Mouse (Mus musculus): ENCODE results near the gene Hepacam. TPM values are rescaled to one million over a fixed set of nuclear protein-coding genes. Genes with fewer than 3 reads are reported as not detected.
A peak's percentile ranks its signal among the peaks of the same experiment; 100 is the strongest.

The Hepacam gene
- not detected in 2 replicates for polyA plus RNA-seq (2014; fragmentation: Nextera tagmentation; extraction: Ambion mirVana)

DNA sequence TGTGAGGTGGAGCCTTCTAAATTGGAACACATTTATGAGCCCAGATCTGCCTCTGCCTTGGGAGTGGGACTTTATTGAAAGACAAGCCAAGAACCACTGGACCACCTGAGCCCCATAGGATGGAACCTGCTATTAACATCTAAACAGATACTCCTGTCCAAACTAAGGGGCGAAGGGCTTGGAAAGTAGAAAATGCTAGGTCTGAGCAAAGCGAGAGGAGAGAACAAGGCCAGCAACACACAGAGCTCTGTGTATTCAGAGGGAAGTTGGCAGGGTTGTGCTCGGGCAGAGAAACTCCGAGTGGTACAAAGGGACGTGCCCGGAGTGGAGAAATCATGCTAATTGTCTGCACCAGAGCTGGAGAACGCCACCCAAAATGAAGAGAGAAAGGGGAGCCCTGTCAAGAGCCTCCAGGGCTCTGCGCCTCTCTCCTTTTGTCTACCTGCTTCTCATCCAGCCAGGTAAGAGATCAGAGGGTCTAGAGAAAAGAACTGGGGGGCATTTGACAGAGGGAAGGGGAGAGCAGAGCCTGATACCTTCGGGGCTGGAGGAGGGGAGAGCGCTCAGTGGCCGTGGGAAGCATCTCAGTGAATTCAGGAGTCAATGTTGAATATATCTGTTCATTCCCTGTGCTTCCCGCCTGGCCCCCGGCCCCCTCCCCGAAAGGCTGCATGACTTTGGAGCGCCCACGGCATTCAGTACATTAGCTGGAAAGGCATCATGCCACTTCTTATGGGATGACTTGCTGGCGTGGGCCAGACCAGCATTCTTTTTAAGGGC lies at the start of gene Hepacam:
Gene Hepacam (plus strand): TSS at position 51 of the 780 bp plus-strand sequence.
- whole genome bisulfite sequencing, result 88% methylated on average over 17 of the region's 17 CpGs
- no peak within 1 kb of the TSS for H3K4me3 ChIP-seq (ENCODE audit: low read depth, low read length)
- no peaks in the 10 kb centered on the region for H3K4me1 ChIP-seq (ENCODE audit: control insufficient read depth, insufficient read depth, low read length)
- H3K36me3 ChIP-seq (ENCODE audit: control insufficient read depth, insufficient read depth, low read length), result no peaks in the 10 kb centered on the region
- H3K27ac ChIP-seq (ENCODE audit: low read length), result no peak within 1 kb of the TSS
- H3K4me2 ChIP-seq (replicated peaks; ENCODE audit: low read depth, low read length), result no peak within 1 kb of the TSS
- H3K9ac ChIP-seq (replicated peaks; ENCODE audit: low read depth, low read length), result no peak within 1 kb of the TSS
- H3K27me3 ChIP-seq (ENCODE audit: control insufficient read depth, insufficient read depth, low read length), result no peaks in the 10 kb centered on the region
- H3K9me3 ChIP-seq (ENCODE audit: control insufficient read depth, low read depth, low read length), result no peaks in the 10 kb centered on the region
- no peak for ATAC-seq (ENCODE audit: insufficient number of reproducible peaks, insufficient read depth, low FRiP score, low read depth)

DNA sequence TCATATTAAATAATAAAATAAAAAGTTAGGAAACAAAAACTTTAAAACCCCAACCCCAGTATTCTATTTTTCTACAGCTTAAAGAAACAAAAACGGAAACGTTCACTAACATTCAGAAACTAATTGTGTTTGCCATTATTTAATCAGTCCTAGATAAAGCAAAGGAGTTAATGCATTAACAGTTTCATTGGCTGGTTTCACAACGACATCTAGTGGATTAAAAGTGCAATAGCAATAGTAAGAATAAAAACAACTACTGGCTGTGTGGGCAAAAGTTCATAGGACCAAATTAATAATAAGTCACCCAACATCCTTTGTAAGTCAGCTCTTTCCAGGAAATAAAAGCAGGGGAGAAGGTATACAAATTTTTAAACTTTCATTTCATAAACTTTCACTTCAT lies 37.7 kb upstream of the Hepacam start:
- no peak overlapping the region for H3K9ac ChIP-seq (replicated peaks; ENCODE audit: low read depth, low read length)
- no peaks in the 10 kb centered on the region for H3K4me1 ChIP-seq (ENCODE audit: control insufficient read depth, insufficient read depth, low read length)
- H3K36me3 ChIP-seq (ENCODE audit: control insufficient read depth, insufficient read depth, low read length), result no peaks in the 10 kb centered on the region
- H3K27ac ChIP-seq (ENCODE audit: low read length), result no peak overlapping the region
- ATAC-seq (ENCODE audit: insufficient number of reproducible peaks, insufficient read depth, low FRiP score, low read depth), result no peak
- no peaks in the 10 kb centered on the region for H3K27me3 ChIP-seq (ENCODE audit: control insufficient read depth, insufficient read depth, low read length)
- 43% methylated on average over 3 of the region's 3 CpGs for WGBS
- H3K4me3 ChIP-seq (ENCODE audit: low read depth, low read length), result no peak overlapping the region
- no peak overlapping the region for H3K4me2 ChIP-seq (replicated peaks; ENCODE audit: low read depth, low read length)
- H3K9me3 ChIP-seq (ENCODE audit: control insufficient read depth, low read depth, low read length), result no peaks in the 10 kb centered on the region

DNA sequence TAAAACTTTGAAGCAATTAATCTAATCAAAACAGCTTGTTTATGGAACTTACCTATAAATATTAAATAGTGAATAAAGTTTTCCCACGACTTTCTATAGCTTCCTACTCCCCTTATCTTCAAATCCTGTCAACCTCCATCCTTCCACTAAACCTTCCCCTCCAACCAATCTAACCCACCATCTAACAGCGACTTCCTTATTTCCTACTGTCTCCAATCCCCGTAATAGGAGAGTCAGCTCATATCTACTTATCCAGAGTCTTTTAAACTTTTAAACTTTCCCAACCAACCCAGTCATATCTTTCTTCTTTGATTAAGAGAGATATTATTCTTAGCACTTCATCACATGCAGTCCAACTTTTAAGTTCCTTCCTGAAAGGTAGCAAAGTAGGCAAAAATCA lies 21.7 kb upstream of the Hepacam start:
- no peak for ATAC-seq (ENCODE audit: insufficient number of reproducible peaks, insufficient read depth, low FRiP score, low read depth)
- no peak overlapping the region for H3K4me3 ChIP-seq (ENCODE audit: low read depth, low read length)
- no peak overlapping the region for H3K27ac ChIP-seq (ENCODE audit: low read length)
- no peak overlapping the region for H3K9ac ChIP-seq (replicated peaks; ENCODE audit: low read depth, low read length)
- peaks cover 7% of the 10 kb centered on the region; the same call in 1 of the 2 replicates for H3K4me1 ChIP-seq (ENCODE audit: control insufficient read depth, insufficient read depth, low read length)
- H3K36me3 ChIP-seq (ENCODE audit: control insufficient read depth, insufficient read depth, low read length), result no peaks in the 10 kb centered on the region
- no peaks in the 10 kb centered on the region for H3K9me3 ChIP-seq (ENCODE audit: control insufficient read depth, low read depth, low read length)
- H3K4me2 ChIP-seq (replicated peaks; ENCODE audit: low read depth, low read length), result no peak overlapping the region
- WGBS, result 75% methylated on average over 3 of the region's 3 CpGs
- no peaks in the 10 kb centered on the region for H3K27me3 ChIP-seq (ENCODE audit: control insufficient read depth, insufficient read depth, low read length)

DNA sequence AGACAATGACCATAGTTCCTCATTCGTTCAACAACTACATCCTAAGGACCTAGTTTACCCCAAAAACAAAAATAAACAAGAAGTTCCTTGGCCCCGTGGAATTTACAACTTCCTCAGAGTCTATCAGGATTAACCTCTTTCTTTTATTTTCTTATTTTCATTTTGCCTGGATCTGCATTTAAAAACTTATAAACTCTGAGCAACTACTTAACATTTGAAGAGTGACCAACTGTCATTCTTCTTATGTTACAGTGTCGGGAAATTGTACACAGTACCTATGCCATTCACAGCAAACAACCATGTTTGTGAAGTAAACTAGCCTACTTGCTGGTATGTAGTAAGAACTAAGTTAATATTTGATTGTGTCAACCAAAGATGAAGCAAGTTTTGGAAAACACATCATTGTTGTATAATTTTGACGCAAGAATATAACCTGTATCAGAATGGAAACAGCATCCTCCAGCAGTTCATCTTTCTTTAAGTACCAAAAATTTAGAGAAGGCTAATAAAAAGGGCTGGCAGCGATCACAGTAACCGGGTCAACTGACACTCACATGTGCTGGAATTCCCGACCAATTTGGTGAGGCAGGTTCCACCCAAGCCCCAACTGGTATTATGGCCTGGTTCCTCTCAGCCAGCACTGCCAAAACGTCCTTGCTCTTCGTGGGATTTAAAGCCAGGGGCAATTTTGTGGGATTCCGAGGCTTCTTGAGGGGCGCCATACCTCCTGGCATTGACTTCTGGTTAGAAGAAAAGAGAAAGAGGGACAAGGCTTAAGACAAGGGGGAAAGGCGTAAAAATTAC lies 19.8 kb upstream of the Hepacam start:
- Histone ChIP-seq H3K4me2 (replicated peaks; ENCODE audit: low read depth, low read length) (peak overlapping the region; percentile 79), H3K27me3 (ENCODE audit: control insufficient read depth, insufficient read depth, low read length) (no peaks in the 10 kb centered on the region), H3K4me1 (ENCODE audit: control insufficient read depth, insufficient read depth, low read length) (peaks cover 7% of the 10 kb centered on the region; the same call in 1 of the 2 replicates), H3K27ac (ENCODE audit: low read length) (peak overlapping the region; percentile 92), H3K9ac (replicated peaks; ENCODE audit: low read depth, low read length) (peak overlapping the region; percentile 89), H3K9me3 (ENCODE audit: control insufficient read depth, low read depth, low read length) (no peaks in the 10 kb centered on the region), H3K36me3 (ENCODE audit: control insufficient read depth, insufficient read depth, low read length) (no peaks in the 10 kb centered on the region), H3K4me3 (ENCODE audit: low read depth, low read length) (peak overlapping the region; percentile 78)
- 18% methylated on average over 12 of the region's 12 CpGs for WGBS
- 0 out of 2 replicates have a peak, but pooled peaks have one; percentile 1 for ATAC-seq (ENCODE audit: insufficient number of reproducible peaks, insufficient read depth, low FRiP score, low read depth)

DNA sequence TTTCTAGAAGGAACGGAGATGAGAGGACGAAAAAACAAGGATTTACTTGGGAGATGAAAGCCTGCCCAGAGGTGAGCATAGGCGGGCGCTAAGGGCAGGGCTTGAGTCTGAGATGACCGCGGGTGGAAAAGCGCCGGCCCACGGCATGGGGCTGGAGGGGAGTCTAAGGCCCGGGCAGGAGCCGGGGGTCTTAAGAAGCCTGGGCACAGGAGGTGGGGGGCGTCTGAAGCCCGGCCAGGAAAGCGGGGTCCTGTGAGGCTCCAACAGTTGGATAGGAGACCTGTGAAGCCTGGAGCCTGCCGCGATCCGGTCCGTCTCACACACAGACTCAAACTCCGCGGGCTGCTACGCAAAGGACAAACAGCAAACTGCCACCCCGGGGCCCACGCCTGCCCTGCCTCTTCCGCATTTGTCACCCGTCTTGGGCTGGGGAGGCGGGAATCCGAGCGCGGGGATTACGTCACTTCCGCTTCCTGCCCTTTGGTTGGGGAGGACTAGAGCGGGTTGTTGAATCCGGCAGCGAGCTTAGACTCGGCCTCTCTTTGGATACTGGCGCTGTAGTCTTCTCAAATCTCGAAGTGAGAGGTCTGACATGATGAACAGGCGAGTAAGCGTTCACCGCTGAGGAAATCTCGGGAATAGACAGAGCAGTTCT lies 19.0 kb upstream of the Hepacam start, which contains the start of gene Ccdc15:
Gene Ccdc15 (minus strand): TSS at position 445 of the 655 bp plus-strand sequence.
- WGBS, result under 1% methylated on average over 41 of the region's 41 CpGs
- Histone ChIP-seq H3K9ac (replicated peaks; ENCODE audit: low read depth, low read length) (peak within 1 kb of the TSS; percentile 89), H3K36me3 (ENCODE audit: control insufficient read depth, insufficient read depth, low read length) (no peaks in the 10 kb centered on the region), H3K27ac (ENCODE audit: low read length) (peak within 1 kb of the TSS; percentile 92), H3K4me2 (replicated peaks; ENCODE audit: low read depth, low read length) (peak within 1 kb of the TSS; percentile 79), H3K9me3 (ENCODE audit: control insufficient read depth, low read depth, low read length) (no peaks in the 10 kb centered on the region), H3K4me1 (ENCODE audit: control insufficient read depth, insufficient read depth, low read length) (peaks cover 7% of the 10 kb centered on the region; the same call in 1 of the 2 replicates), H3K4me3 (ENCODE audit: low read depth, low read length) (peak within 1 kb of the TSS; percentile 78), H3K27me3 (ENCODE audit: control insufficient read depth, insufficient read depth, low read length) (no peaks in the 10 kb centered on the region)
- ATAC-seq (ENCODE audit: insufficient number of reproducible peaks, insufficient read depth, low FRiP score, low read depth), result peak; percentile 99

DNA sequence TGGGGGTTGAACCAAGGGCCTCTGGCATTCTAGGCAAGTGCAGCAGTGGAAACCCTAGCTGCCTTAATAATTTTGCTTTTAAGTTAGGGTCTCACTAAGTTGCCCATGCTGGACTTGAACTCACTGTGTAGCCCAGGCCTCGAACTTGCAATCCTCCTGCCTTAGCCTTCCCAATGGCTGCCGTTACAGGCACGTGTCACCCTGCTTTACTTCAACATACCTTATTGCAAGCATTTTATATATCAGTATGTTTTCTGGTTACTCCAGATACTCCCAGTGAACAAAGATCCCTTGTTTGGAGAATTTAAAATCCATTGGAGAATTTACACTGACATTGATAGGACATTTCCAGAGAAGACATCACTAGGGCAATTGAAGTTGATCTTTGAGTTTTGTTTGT lies 18.1 kb upstream of the Hepacam start:
- Histone ChIP-seq H3K9ac (replicated peaks; ENCODE audit: low read depth, low read length) (peak overlapping the region; percentile 89; the same call in 1 of the 2 replicates), H3K9me3 (ENCODE audit: control insufficient read depth, low read depth, low read length) (no peaks in the 10 kb centered on the region), H3K36me3 (ENCODE audit: control insufficient read depth, insufficient read depth, low read length) (no peaks in the 10 kb centered on the region), H3K27me3 (ENCODE audit: control insufficient read depth, insufficient read depth, low read length) (no peaks in the 10 kb centered on the region), H3K4me1 (ENCODE audit: control insufficient read depth, insufficient read depth, low read length) (peaks cover 7% of the 10 kb centered on the region; the same call in 1 of the 2 replicates), H3K4me3 (ENCODE audit: low read depth, low read length) (peak overlapping the region; percentile 78), H3K27ac (ENCODE audit: low read length) (peak overlapping the region; percentile 92), H3K4me2 (replicated peaks; ENCODE audit: low read depth, low read length) (peak overlapping the region; percentile 79)
- WGBS, result 92% methylated on average over 3 of the region's 3 CpGs
- ATAC-seq (ENCODE audit: insufficient number of reproducible peaks, insufficient read depth, low FRiP score, low read depth), result no peak

DNA sequence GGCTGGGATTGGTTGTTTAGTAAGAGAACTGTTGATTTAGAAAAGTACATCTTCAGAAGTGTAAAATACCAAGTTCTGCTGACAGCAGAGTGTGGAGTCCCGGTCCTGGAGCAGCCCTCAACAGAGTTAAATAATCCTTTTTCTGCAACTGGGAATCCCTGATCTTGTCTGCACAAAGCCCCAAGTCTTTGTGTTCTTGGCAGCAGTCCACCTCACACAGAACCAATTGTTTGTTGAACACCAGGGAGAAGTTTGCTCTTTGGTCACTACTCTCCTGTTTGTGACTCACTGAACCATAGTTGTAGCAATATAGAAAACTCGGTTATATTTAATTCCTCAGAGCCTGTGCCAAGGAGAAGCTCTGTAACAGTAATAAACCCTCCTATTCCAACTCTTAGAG lies 15.9 kb upstream of the Hepacam start:
- no peaks in the 10 kb centered on the region for H3K9me3 ChIP-seq (ENCODE audit: control insufficient read depth, low read depth, low read length)
- WGBS, result 52% methylated on average over 2 of the region's 2 CpGs
- ATAC-seq (ENCODE audit: insufficient number of reproducible peaks, insufficient read depth, low FRiP score, low read depth), result no peak
- no peak overlapping the region for H3K4me2 ChIP-seq (replicated peaks; ENCODE audit: low read depth, low read length)
- peaks cover 7% of the 10 kb centered on the region; the same call in 1 of the 2 replicates for H3K4me1 ChIP-seq (ENCODE audit: control insufficient read depth, insufficient read depth, low read length)
- H3K27ac ChIP-seq (ENCODE audit: low read length), result no peak overlapping the region
- no peak overlapping the region for H3K4me3 ChIP-seq (ENCODE audit: low read depth, low read length)
- H3K27me3 ChIP-seq (ENCODE audit: control insufficient read depth, insufficient read depth, low read length), result no peaks in the 10 kb centered on the region
- no peak overlapping the region for H3K9ac ChIP-seq (replicated peaks; ENCODE audit: low read depth, low read length)
- no peaks in the 10 kb centered on the region for H3K36me3 ChIP-seq (ENCODE audit: control insufficient read depth, insufficient read depth, low read length)

DNA sequence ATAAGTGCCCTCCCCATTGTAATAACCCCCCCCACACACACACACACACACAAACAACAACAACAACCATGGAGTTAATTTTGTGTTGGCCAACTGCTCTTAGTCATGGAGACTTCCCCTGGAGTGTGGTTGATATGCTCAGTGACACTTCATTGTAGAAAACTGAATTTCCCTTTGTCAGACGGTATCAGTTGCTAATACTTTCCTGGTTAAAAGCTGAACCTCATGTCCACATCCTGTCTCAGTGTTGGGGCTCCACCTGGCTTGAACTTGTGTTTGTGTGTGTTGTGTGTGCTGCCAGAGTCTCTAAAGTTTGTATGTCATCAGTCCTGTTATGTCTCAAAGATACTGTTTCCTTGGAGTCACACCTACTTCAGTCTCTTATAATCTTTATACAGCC lies 12.7 kb upstream of the Hepacam start:
- no peak for ATAC-seq (ENCODE audit: insufficient number of reproducible peaks, insufficient read depth, low FRiP score, low read depth)
- WGBS, result 66% methylated on average over 1 of the region's 1 CpGs

More for the DNA sequence above, 12.7 kb upstream of the Hepacam start:
- Histone ChIP-seq H3K27ac (ENCODE audit: low read length) (no peak overlapping the region), H3K9me3 (ENCODE audit: control insufficient read depth, low read depth, low read length) (no peaks in the 10 kb centered on the region), H3K27me3 (ENCODE audit: control insufficient read depth, insufficient read depth, low read length) (no peaks in the 10 kb centered on the region), H3K4me1 (ENCODE audit: control insufficient read depth, insufficient read depth, low read length) (peaks cover 2% of the 10 kb centered on the region; the same call in 1 of the 2 replicates), H3K4me3 (ENCODE audit: low read depth, low read length) (no peak overlapping the region), H3K9ac (replicated peaks; ENCODE audit: low read depth, low read length) (no peak overlapping the region), H3K4me2 (replicated peaks; ENCODE audit: low read depth, low read length) (no peak overlapping the region), H3K36me3 (ENCODE audit: control insufficient read depth, insufficient read depth, low read length) (no peaks in the 10 kb centered on the region)

All from stomach, embryonic 14.5 days (tissue).